Mouse (Mus musculus): ENCODE measurements around the gene 2310003L06Rik.

GRCm38 (mm10) chr5:88005241-88005640, 36.0 kb downstream of the 2310003L06Rik start:
- no peak for TF ChIP-seq HCFC1 (IDR thresholded peaks at IDR 0.05; ENCODE audit: borderline replicate concordance, insufficient read depth, low read length)
- TF ChIP-seq ZC3H11A (IDR thresholded peaks at IDR 0.05; ENCODE audit: borderline replicate concordance, low read depth, low read length) = no peak
